Mouse (Mus musculus): ENCODE measurements around the gene Aggf1. TPM values are rescaled to one million over a fixed set of nuclear protein-coding genes. Genes with fewer than 3 reads are reported as not detected.
A peak's percentile ranks its signal among the peaks of the same experiment; 100 is the strongest.
"Not testable (repeated sequence)": the region's sequence is repeated elsewhere in the genome, so short reads cannot be mapped to it uniquely, and the experiment has no call there.

Aggf1 gene
- 10 to 100 TPM; 39.0 to 39.9 TPM for total RNA-seq (2021)

- peak; percentile 86 to 94 for DNase-seq (ENCODE audit: extremely low spot score in 1 of 2, low spot score in 2 of 2)
- intact Hi-C loops (cut with DNase I) = no loop called here
These were observed at the start of gene Aggf1 for GRCm38 (mm10) chr13:95374701-95375553. Gene Aggf1 (minus strand): TSS chr13:95375352.

DNA sequence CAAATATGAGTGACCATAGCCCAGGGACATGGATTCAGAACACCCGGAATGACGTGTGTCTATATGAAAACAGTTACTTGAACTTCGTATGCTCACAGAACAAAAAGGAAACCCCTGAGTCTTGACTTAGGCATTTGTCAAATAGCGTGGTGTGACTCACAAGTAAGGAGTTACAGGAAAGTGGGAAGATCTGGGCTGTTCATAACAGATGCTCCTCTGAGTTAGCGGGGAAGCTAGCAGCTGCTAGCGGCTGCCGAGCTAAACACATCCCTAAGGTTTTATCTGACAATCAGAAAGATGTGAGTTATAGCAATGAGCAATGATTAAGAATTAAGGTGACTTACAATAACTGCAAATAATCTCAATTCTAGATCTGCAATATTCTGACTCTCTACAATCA, 49.8 kb upstream of the Aggf1 start:
- DNase-seq (ENCODE audit: extremely low spot score in 1 of 2, low spot score in 2 of 2) = peak in 1 of 2 experiments; percentile 13
- intact Hi-C loops (cut with DNase I) = no loop called here

DNA sequence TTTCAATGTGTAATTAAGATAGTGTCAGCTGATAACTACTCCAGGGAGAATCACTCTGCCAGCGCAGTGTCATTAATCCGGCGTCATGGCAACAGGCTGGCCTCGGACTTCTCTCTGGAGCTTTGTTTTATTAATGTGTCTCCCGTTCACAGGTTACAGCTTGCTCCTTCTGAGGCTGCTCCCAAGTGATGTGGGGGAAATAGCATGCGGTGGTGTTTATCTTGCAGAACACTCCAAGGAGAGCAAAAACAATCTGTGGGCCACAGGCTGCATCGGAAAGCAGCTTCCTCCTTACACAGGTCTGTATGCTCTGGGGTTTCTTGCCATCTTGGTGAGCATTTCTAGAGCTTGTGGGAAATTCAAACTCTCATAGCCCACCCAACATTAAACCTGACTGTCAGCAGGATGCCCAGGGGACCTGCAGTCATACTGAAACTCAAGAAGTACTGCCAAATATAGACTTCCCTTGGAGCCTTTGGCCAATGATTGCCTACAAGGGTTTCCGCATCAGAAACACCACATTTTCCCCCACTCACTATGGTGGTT, 44.1 kb upstream of the Aggf1 start:
- no peak for DNase-seq (ENCODE audit: extremely low spot score in 1 of 2, low spot score in 2 of 2)
- intact Hi-C loops (cut with DNase I) = no loop called here

DNA sequence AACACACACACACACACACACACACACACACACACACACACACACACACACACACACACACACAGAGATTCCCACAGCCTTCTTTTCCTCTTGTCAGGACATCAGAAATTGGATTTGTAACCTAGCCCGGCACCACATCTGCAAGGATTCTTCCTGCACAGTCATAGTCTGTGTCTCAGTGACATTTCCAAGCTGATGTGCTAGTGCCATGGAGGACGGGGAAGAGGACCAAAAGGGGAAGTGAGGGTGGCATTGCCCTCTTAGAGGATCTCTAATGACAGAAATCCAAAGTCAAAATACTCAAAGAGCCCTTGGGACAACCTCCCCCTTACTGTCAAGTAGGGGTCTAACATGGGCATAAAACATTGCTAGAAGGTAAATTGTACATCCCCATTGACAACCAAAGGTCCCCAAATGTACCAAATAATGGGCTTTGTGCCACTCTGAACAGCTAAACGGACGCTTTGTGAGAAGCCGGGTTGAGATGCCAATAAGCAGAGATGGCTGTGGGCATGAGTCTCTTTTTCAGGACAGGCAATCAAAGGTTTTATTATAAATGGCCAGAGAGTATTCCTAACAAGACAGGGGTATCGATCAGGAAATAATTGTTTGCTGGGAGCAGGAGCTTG, 43.5 kb upstream of the Aggf1 start:
- DNase-seq (ENCODE audit: extremely low spot score in 1 of 2, low spot score in 2 of 2) = no peak
- intact Hi-C loops (cut with DNase I) = no loop called here

GRCm38 (mm10) chr13:95412257-95412656, 37.1 kb upstream of the Aggf1 start:
- no peak for DNase-seq (ENCODE audit: extremely low spot score in 1 of 2, low spot score in 2 of 2)

DNA sequence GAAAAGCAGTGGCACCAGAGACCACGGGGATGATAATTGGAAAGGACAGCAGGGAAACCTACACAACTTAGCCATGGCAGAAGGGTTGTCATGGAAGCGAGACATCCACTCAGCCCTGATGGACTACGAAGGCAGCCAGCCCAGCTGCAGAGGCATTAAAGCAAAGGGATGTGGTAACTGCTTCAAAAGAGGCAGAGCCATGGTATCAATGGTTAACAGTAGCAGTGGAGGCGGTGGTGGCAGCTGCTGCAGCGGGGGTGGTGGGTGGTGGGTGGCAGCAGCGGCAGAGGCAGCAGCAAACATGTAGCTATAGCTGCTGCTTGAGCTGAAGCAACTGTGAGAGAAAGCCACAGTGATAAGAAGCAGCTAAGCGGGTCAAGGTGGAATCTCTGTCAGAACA, 18.1 kb upstream of the Aggf1 start:
- no peak for DNase-seq (ENCODE audit: extremely low spot score in 1 of 2, low spot score in 2 of 2)
- intact Hi-C loops (cut with DNase I) = no loop called here

More at GRCm38 (mm10) chr13:95412257-95412656, 37.1 kb upstream of the Aggf1 start:
- intact Hi-C loops (cut with DNase I) = no loop called here

- DNase-seq (ENCODE audit: extremely low spot score in 1 of 2, low spot score in 2 of 2) = peak; percentile 73 to 79
- intact Hi-C loops (cut with DNase I) = loop anchor here (2.0 kb wide), 1 partner anchor 91 kb away; no protein-coding TSS in a partner anchor
These were observed 15.0 kb upstream of the Aggf1 start for GRCm38 (mm10) chr13:95389866-95390865.

- DNase-seq (ENCODE audit: extremely low spot score in 1 of 2, low spot score in 2 of 2) = no peak
- intact Hi-C loops (cut with DNase I) = no loop called here
These were observed 13.1 kb upstream of the Aggf1 start for GRCm38 (mm10) chr13:95388226-95388625.

DNA sequence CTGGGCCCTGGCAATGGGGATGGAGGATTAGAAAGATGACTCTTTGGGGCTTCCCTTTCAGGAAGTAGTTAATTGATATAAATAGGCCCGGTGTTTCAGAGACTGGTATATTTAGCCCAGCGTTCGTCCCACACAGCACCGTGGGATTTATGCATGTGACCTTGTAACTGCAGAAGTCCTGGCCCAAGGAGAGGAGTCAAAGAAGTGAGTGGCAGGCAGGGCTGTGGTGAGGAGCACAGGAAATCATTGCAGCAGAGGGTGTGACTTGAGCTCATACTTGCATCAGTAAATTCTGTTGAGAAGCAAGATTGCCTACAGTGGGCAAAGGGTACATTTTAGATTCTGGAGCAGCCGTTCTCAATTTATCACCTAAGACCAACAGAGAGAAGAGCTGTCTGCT, 7.3 kb upstream of the Aggf1 start:
- DNase-seq (ENCODE audit: extremely low spot score in 1 of 2, low spot score in 2 of 2) = no peak
- intact Hi-C loops (cut with DNase I) = no loop called here

DNA sequence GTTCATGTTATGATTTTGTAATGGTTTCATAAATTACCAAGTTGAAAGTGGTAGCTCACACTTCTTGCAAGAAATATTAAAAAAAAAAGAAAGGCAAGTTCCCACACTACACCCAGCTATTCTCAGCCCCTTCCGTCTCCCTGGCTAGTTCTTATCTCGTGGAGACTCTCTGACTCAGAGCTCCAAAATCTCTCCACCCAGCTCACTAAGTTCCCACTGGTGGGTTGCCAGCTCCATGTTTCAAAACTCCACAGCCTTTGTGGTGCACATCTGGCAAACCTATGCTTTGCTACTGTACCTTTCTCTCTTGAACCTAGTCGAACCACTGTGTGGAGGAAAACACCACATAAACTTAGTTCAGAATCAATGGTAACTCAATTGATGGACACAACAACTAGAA, 3.5 kb upstream of the Aggf1 start:
- intact Hi-C loops (cut with DNase I) = no loop called here
- DNase-seq (ENCODE audit: extremely low spot score in 1 of 2, low spot score in 2 of 2) = no peak

- intact Hi-C loops (cut with DNase I); DNase-seq (ENCODE audit: extremely low spot score in 1 of 2, low spot score in 2 of 2): not testable (repeated sequence)
These were observed 1.6 kb upstream of the Aggf1 start for GRCm38 (mm10) chr13:95376689-95377289.

DNA sequence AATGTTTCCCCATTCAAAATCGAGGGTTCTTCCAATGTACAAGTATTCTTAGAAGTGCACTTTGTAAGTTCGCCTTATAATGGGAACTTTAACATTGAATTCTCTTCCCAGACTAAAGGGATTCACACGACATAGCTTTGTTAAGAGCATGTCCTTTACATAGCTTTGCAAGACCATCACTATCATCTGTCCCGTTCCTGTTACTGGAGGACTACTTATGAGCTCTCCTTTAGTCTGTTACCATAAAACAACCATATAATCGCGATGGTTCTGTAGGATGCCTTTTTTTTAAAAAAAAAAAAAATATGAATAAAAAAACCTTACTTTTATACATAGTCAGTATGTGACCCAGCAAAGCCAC, 382 bp upstream of the Aggf1 start:
- no peak for DNase-seq (ENCODE audit: extremely low spot score in 1 of 2, low spot score in 2 of 2)
- intact Hi-C loops (cut with DNase I) = no loop called here

DNA sequence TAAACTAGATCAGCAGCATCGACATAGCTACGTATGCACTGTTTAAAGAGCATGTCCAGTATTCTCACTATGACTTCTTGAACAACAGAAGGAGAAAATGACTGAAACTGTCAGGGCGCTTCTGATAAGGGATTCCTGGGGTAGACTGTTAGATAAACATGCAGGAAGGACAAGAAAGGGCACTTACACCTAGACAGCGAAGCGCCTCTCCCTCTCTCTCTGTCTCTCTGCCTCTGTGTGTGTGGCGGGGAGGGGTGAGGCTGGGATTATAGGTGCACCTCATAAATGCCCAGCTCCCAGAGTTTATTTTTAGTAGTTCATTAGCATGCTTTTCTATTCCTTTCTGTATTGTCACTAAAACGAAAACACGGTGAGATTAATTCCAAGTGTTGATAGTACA, 8.8 kb downstream of the Aggf1 start:
- intact Hi-C loops (cut with DNase I) = no loop called here
- DNase-seq (ENCODE audit: extremely low spot score in 1 of 2, low spot score in 2 of 2) = no peak

GRCm38 (mm10) chr13:95363440-95363839, 11.7 kb downstream of the Aggf1 start:
- intact Hi-C loops (cut with DNase I) = no loop called here

GRCm38 (mm10) chr13:95358223-95358622, 16.9 kb downstream of the Aggf1 start:
- DNase-seq (ENCODE audit: extremely low spot score in 1 of 2, low spot score in 2 of 2) = no peak
- intact Hi-C loops (cut with DNase I) = no loop called here

More at GRCm38 (mm10) chr13:95363440-95363839, 11.7 kb downstream of the Aggf1 start:
- no peak for DNase-seq (ENCODE audit: extremely low spot score in 1 of 2, low spot score in 2 of 2)

- intact Hi-C loops (cut with DNase I) = loop anchor here (5.0 kb wide), 1 partner anchor 331 kb away; no protein-coding TSS in a partner anchor
- DNase-seq (ENCODE audit: extremely low spot score in 1 of 2, low spot score in 2 of 2) = no peak
These were observed 26.7 kb downstream of the Aggf1 start for GRCm38 (mm10) chr13:95348476-95348875.

DNA sequence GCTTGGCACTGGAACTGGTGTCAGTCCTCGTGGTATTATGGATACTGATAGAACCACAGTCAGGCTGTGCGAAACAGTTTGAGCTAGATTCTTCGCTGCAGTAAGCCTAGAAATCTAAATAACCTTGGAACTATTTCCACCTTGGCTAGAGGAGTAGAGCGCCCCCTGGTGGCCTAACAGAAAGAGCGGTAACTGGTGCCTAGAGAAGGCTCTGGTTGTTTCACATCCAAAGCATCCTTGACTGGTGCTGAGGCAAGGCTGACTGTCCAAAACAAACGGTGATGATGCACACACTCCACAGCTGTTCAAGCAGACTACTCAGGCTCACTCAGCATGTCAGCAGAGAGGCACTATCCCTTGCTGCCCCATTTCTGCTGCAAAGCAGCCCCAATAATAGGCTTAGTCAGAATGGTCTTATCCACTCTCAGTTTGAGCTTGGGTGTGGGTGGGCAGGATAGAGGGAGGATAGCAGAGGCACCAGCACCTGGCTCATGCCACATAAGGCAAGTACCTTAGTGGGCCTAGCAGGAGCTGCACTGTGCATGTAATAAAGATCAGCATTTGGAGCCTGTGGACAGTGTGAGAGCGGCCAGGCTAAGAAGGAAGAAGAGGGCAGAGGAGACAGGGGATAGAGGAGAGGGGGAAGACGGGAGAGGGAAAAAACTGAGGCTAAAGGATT, 28.0 kb downstream of the Aggf1 start:
- peak; percentile 74 to 82 for DNase-seq (ENCODE audit: extremely low spot score in 1 of 2, low spot score in 2 of 2)
- intact Hi-C loops (cut with DNase I) = loop anchor here (5.0 kb wide), 1 partner anchor 330 kb away; no protein-coding TSS in a partner anchor

DNA sequence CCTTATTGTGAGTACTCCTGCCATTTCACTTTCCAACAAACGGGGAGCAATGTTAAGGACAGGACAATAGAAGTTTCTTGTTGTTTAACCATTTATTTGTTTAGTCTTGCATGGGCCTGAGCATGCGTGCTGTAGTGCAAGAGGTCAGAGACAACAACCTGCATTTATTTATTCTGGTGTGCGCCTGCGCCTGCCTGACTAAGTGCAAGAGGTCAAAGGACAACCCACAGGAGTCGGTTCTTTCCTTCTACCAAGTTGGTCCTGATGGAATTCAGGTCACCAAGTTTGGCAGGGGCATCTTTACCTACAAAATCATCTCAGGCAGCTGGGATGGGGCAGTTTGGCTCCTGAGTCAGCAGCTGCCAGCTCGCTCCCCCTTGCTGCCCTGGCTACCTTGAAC, 29.3 kb downstream of the Aggf1 start:
- no peak for DNase-seq (ENCODE audit: extremely low spot score in 1 of 2, low spot score in 2 of 2)
- intact Hi-C loops (cut with DNase I) = loop anchor here (5.0 kb wide), 1 partner anchor 329 kb away; no protein-coding TSS in a partner anchor
